Mouse (Mus musculus) heart, adult 2 months (tissue): ENCODE data around the gene Ifitm10. TPM values are rescaled to one million over a fixed set of nuclear protein-coding genes. Genes with fewer than 3 reads are reported as not detected.

Experiments
- DNase-seq, 2 experiments: peaks; one replicate each; pipeline ENCODE4 v3.0.0; 2021
- H3K27ac ChIP-seq: fragments of 200-600 bp; 2 replicates; pipeline ENCODE4 v1.8.1; 2022
- H3K27me3 ChIP-seq: fragments of 200-500 bp; 2 replicates; pipeline ENCODE4 v1.6.1; 2012; ENCODE audit warnings: mild to moderate bottlenecking, low read length, inconsistent platforms, mixed read lengths; ENCODE audit not compliant: control insufficient read depth, insufficient read depth
- H3K36me3 ChIP-seq: fragments of 200-500 bp; 2 replicates; pipeline ENCODE4 v1.6.1; 2012; ENCODE audit warnings: low read length, inconsistent platforms; ENCODE audit not compliant: control insufficient read depth, insufficient read depth
- H3K4me1 ChIP-seq: fragments of 200-500 bp; 2 replicates; pipeline ENCODE4 v1.6.1; 2011; ENCODE audit warnings: low read length; ENCODE audit not compliant: control insufficient read depth, insufficient read depth
- H3K4me3 ChIP-seq: fragments of 200-600 bp; 2 replicates; pipeline ENCODE4 v1.8.1; 2022
- H3K79me2 ChIP-seq: fragments of 200-500 bp; replicated peaks from 2 replicates; pipeline ENCODE4 v1.6.1; 2012; ENCODE audit warnings: mild to moderate bottlenecking, inconsistent platforms, low read length, moderate library complexity, mixed read lengths; ENCODE audit not compliant: control insufficient read depth, insufficient read depth
- H3K9ac ChIP-seq: fragments of 200-500 bp; 2 replicates; pipeline ENCODE4 v1.6.1; 2012; ENCODE audit warnings: low read depth, mild to moderate bottlenecking, control low read depth, inconsistent platforms, low read length, mixed read lengths
- CTCF ChIP-seq: fragments of 200-600 bp; IDR thresholded peaks from 2 replicates; pipeline ENCODE4 v1.8.1; 2022; ENCODE audit warnings: antibody characterized with exemption, mild to moderate bottlenecking, moderate library complexity
- EP300 ChIP-seq: fragments of 200-500 bp; IDR thresholded peaks from 2 replicates; pipeline ENCODE4 v1.6.1; 2011; ENCODE audit warnings: low read depth, low read length, control low read depth; ENCODE audit not compliant: insufficient read depth
- POLR2A ChIP-seq: fragments of 200-500 bp; IDR thresholded peaks from 2 replicates; pipeline ENCODE4 v1.6.1; 2011; ENCODE audit warnings: mild to moderate bottlenecking, low read depth, low read length, control low read depth; ENCODE audit not compliant: insufficient read depth
- WGBS: fragments of 180-500 bp; shearing (Covaris S2); methylation state at CpG from one replicate; pipeline ENCODE4 v1.1.7; 2018; 5-methylcytosine and 5-hydroxymethylcytosine counted together
- intact Hi-C: fragments of 180-260 bp; cut with DNase I; formaldehyde crosslinking; loops from one replicate; pipeline ENCODE4 v1.15.1; 2025
- polyA plus RNA-seq: library from polyadenylated mRNA; depleted of rRNA; stranded (reverse); fragments of >200 nt; gene quantifications from 2 replicates; pipeline ENCODE4 v1.2.3, GENCODE M21; 2012
- total RNA-seq, 2 experiments: library from RNA; stranded (reverse); gene quantifications; 2 replicates each; pipeline ENCODE4 v1.2.3; 2021

Ifitm10 gene
- total and polyA plus RNA-seq, 3 experiments: 2.2 to 6.4 (median 3.6) TPM

DNA sequence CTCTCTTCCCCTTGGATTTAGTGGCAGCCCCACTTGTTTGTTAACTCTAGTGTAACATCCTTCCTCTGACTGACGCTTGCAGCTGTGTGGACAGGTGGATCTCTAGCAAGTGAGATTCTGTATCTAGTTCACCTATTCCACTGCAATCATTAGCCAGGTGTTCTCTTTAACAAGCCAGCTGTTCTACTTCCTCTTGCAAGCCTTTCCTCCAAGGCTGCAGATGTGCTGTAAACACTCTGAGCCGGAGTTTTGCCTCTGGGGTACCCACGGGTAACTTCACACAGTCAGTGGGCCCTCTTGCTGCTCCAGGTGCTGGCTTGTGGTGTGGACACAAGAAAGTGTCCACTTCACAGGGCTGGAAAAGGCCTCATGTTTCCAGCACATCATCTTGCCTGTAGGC lies 16.0 kb downstream of the Ifitm10 start:
- WGBS: 81% methylated on average over 3 of the region's 3 CpGs
- Histone ChIP-seq H3K36me3 (no peaks in the 10 kb centered on the region), H3K9ac (no peak overlapping the region), H3K4me3 (no peak overlapping the region), H3K27me3 (no peaks in the 10 kb centered on the region; the same call in 1 of the 2 replicates), H3K4me1 (peaks cover 2% of the 10 kb centered on the region), H3K79me2 (no peaks in the 10 kb centered on the region), H3K27ac (no peak overlapping the region)
- DNase-seq: no peak
- no peak for TF ChIP-seq CTCF
- TF ChIP-seq POLR2A: no peak
- no peak for TF ChIP-seq EP300
- intact Hi-C loops: no loop called here

DNA sequence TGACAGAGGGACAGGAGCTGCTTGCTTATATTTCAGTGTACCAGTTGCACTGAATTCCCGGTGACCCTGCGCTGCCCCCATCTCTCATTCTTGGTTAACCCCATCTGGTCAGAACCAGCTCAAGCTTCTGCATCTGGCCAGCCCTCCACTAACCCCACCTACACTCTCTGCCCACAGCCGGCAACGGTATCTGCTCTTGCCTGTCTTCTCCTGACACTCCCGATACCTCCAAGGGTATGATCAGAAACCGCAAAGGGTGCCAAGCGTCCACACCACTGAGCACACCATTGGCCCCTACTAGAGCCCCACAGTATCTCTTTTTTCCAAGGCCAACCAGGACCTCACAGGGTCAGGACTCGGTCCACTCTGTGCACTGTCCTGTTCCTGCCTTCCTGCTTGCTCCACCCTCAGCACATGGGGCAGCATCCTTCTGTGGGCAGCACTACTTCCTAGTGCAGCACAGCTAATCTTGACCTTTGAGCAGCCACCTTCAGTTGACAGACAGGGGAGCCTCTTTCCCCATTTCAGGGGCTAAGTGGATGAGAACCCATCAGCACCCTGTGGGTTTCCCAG lies 18.8 kb downstream of the Ifitm10 start:
- Histone ChIP-seq H3K4me1 (peaks cover 2% of the 10 kb centered on the region), H3K36me3 (no peaks in the 10 kb centered on the region), H3K27ac (no peak overlapping the region), H3K27me3 (no peaks in the 10 kb centered on the region), H3K9ac (no peak overlapping the region), H3K4me3 (no peak overlapping the region), H3K79me2 (no peaks in the 10 kb centered on the region)
- WGBS: 56% methylated on average over 8 of the region's 8 CpGs
- TF ChIP-seq POLR2A: no peak
- no peak for TF ChIP-seq EP300
- TF ChIP-seq CTCF: no peak
- no peak for DNase-seq
- intact Hi-C loops: no loop called here

DNA sequence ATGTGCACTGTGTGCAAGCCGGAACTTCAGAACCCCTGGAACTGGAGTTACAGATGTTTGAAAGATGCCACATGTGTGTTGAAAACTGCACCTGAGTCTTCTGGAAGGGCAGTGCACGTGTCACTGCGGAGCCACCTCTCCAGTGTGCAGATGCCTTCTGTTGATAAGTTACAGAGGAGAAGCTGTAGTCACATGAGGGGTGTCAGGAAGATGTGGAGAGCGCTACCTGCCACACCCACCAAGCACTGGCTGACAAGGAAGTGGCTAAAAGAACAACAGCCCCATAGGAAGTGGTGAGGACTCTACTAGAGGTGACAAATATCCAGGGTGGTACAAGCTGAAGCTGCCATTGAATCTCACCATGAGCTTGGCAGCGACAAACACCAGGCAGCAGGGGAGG lies 19.7 kb downstream of the Ifitm10 start:
- H3K4me3 ChIP-seq: no peak overlapping the region
- no peak for DNase-seq
- no peaks in the 10 kb centered on the region for H3K27me3 ChIP-seq
- intact Hi-C loops: no loop called here
- no peak overlapping the region for H3K27ac ChIP-seq
- no peaks in the 10 kb centered on the region for H3K79me2 ChIP-seq
- H3K36me3 ChIP-seq: no peaks in the 10 kb centered on the region
- TF ChIP-seq POLR2A (no peak), CTCF (no peak), EP300 (no peak)
- no peak overlapping the region for H3K9ac ChIP-seq
- WGBS: 54% methylated on average over 5 of the region's 5 CpGs
- peaks cover 2% of the 10 kb centered on the region for H3K4me1 ChIP-seq

DNA sequence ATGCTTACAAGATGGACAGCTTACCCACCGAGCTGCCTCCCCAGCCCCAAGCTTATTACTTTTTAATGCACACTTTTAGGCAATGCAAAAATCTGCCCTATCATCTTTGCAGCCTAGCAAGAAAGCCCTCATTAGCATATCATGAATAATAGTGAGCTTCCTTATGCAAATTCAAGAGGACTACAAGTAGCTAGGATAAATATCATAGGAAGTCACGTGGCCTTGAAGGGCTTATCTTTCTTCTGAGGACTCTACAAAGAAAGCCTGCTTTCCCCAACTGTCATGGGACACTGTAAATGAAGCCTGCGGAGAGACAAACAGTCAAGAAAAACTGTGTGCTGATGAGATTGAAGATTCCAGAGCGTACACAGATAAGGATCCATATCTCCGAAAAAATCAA lies 22.0 kb downstream of the Ifitm10 start:
- H3K36me3 ChIP-seq: no peaks in the 10 kb centered on the region
- no peaks in the 10 kb centered on the region for H3K79me2 ChIP-seq
- TF ChIP-seq CTCF (no peak), POLR2A (no peak), EP300 (no peak)
- H3K27me3 ChIP-seq: no peaks in the 10 kb centered on the region
- WGBS: 73% methylated on average over 5 of the region's 5 CpGs
- peaks cover 2% of the 10 kb centered on the region for H3K4me1 ChIP-seq
- intact Hi-C loops: no loop called here
- no peak overlapping the region for H3K4me3 ChIP-seq
- DNase-seq: no peak
- H3K27ac ChIP-seq: no peak overlapping the region
- no peak overlapping the region for H3K9ac ChIP-seq

DNA sequence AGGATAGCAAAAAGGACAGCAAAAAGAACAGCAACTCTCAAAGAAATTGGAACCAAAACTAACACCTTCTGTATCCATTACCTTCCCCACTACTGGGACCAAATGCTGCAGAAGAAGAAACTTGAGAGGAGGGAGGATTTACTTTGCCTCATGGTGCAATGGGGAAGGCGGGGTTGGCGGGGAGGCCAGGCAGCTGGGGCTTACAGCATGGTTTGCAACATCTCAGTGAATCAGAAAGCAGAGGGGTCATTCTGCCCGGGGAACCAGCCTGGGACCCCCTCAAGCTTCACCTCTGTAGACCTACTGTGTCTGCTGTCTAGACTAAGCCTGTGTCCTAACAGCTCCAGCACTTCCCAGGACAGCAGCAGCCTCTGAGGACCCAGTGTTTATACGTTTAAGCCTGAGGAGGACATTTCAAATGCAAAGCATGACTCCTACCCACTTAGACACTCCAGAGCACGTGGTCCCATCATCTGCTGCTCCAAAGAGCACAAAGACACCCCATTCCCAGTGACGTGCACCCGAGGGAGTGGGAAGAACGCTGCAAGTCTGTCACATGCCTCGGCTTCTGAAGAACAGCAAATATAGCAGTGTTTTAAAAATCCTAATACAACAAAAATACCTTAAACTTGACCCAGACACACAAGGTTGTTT lies 24.1 kb downstream of the Ifitm10 start:
- H3K4me3 ChIP-seq: no peak overlapping the region
- H3K27ac ChIP-seq: no peak overlapping the region
- DNase-seq: no peak
- no peaks in the 10 kb centered on the region for H3K79me2 ChIP-seq
- TF ChIP-seq CTCF: no peak
- TF ChIP-seq EP300: no peak
- no peak for TF ChIP-seq POLR2A
- no peaks in the 10 kb centered on the region for H3K27me3 ChIP-seq
- no peaks in the 10 kb centered on the region for H3K36me3 ChIP-seq
- intact Hi-C loops: no loop called here
- H3K9ac ChIP-seq: no peak overlapping the region
- peaks cover 2% of the 10 kb centered on the region for H3K4me1 ChIP-seq
- WGBS: 53% methylated on average over 9 of the region's 9 CpGs

DNA sequence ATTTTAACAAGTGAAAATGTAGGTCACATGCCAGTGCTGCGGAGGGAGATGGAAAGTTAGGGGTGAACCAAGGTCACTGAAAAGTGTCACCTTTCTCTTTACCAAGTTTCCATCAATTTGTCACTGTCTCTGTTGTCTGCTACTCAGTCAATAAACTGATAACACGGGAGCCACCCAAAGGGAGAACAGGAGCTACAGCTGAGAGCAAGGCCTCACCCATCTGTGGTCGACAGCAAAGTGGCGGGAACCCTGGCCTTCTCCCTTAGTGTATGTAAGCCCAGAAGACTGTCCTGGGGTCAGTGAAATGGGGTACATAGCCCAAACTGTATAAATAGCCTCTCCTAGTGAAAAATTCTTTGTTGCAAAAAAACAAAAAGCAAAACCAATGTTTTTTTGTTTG lies 26.0 kb downstream of the Ifitm10 start:
- TF ChIP-seq CTCF (no peak), POLR2A (no peak), EP300 (no peak)
- no peak for DNase-seq

More for the DNA sequence above, 26.0 kb downstream of the Ifitm10 start:
- Histone ChIP-seq H3K36me3 (no peaks in the 10 kb centered on the region), H3K27me3 (no peaks in the 10 kb centered on the region), H3K4me1 (no peaks in the 10 kb centered on the region), H3K4me3 (no peak overlapping the region), H3K27ac (no peak overlapping the region), H3K79me2 (no peaks in the 10 kb centered on the region), H3K9ac (no peak overlapping the region)
- intact Hi-C loops: no loop called here
- 77% methylated on average over 4 of the region's 4 CpGs for WGBS
